Mouse (Mus musculus) midbrain, postnatal 0 days (tissue): ENCODE measurements around the gene Nphp4. TPM values are rescaled to one million over a fixed set of nuclear protein-coding genes. Genes with fewer than 3 reads are reported as not detected.
A peak's percentile ranks its signal among the peaks of the same experiment; 100 is the strongest.

Experiments used
- ATAC-seq: fragments of 200-750 bp; cut with Nextera tagmentation; 2 replicates; pipeline ENCODE4 v1.8.0; 2017; ENCODE audit warnings: moderate number of reproducible peaks, mild to moderate bottlenecking, moderate TSS enrichment, moderate library complexity; ENCODE audit not compliant: low FRiP score
- DNase-seq: peaks from one replicate; pipeline ENCODE4 v3.0.0-alpha.2; 2015; ENCODE audit warnings: low spot score
- H3K27ac ChIP-seq: fragments of 300-500 bp; sonication (generic); 2 replicates; pipeline ENCODE4 v1.5.1; 2014; ENCODE audit warnings: low read depth, mild to moderate bottlenecking, low read length, mixed read lengths
- H3K27me3 ChIP-seq: fragments of 300-500 bp; sonication (generic); 2 replicates; pipeline ENCODE4 v1.6.1; 2014; ENCODE audit warnings: low read length, control low read depth, mixed read lengths; ENCODE audit not compliant: insufficient read depth
- H3K36me3 ChIP-seq: fragments of 300-500 bp; sonication (generic); 2 replicates; pipeline ENCODE4 v1.6.1; 2014; ENCODE audit warnings: low read length, control low read depth, mixed read lengths; ENCODE audit not compliant: insufficient read depth
- H3K4me1 ChIP-seq: fragments of 300-500 bp; sonication (generic); 2 replicates; pipeline ENCODE4 v1.6.1; 2014; ENCODE audit warnings: mild to moderate bottlenecking, control low read depth, antibody characterized with exemption, low read length, mixed read lengths; ENCODE audit not compliant: insufficient read depth
- H3K4me2 ChIP-seq: fragments of 300-500 bp; sonication (generic); 2 replicates; pipeline ENCODE4 v1.6.1; 2014; ENCODE audit warnings: low read depth, mild to moderate bottlenecking, low read length, mixed read lengths; ENCODE audit not compliant: poor library complexity, severe bottlenecking
- H3K4me3 ChIP-seq: fragments of 300-500 bp; sonication (generic); 2 replicates; pipeline ENCODE4 v1.5.1; 2014; ENCODE audit warnings: low read depth, mild to moderate bottlenecking, low read length, moderate library complexity
- H3K9ac ChIP-seq: fragments of 300-500 bp; sonication (generic); replicated peaks from 2 replicates; pipeline ENCODE4 v1.6.1; 2014; ENCODE audit warnings: mild to moderate bottlenecking, low read length, moderate library complexity, mixed read lengths; ENCODE audit not compliant: poor library complexity, severe bottlenecking
- H3K9me3 ChIP-seq: fragments of 300-500 bp; sonication (generic); 2 replicates; pipeline ENCODE4 v1.6.1; 2016; ENCODE audit warnings: low read length, control low read depth
- CTCF ChIP-seq: IDR thresholded peaks from 2 replicates; pipeline ENCODE4 v1.5.1; 2016; ENCODE audit warnings: antibody characterized with exemption, mild to moderate bottlenecking
- WGBS: fragments of 180-500 bp; shearing (Covaris S2); extraction: QIAGEN DNeasy Blood & Tissue Kit; methylation state at CpG from one replicate; pipeline ENCODE4 v1.1.7; 2014; 5-methylcytosine and 5-hydroxymethylcytosine counted together
- polyA plus RNA-seq: library from polyadenylated mRNA; unstranded; fragments of >200 nt; fragmentation: Nextera tagmentation; extraction: Ambion mirVana; gene quantifications from 2 replicates; pipeline ENCODE4 v1.2.1, GENCODE M21; 2015
- total RNA-seq: library from RNA; depleted of rRNA; stranded (reverse); fragments of >200 nt; gene quantifications from 2 replicates; pipeline ENCODE4 v1.2.3, GENCODE M21; 2014

The Nphp4 gene
- total and polyA plus RNA-seq, 2 experiments from 2014 or later = 4.8 to 12.1 TPM

DNA sequence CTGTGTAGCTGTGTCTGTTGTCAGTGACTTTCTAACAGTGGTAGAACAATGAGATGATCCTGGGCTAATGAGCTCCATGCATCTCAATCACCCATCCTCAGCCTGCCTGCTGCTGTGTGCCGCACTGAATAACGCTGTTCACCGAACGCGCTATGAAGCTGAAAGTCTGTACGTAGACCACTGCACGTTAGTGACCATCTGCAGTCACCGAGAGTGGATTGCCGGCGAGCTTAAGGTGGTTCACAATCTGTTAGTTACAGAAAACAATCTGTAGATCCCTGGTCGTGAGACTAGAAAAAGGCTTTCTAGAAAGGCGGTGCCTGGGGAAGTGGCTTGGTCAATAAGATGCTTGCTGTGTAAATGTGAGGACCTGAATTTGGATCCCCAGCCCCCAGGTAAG is 22.4 kb upstream of the Nphp4 start:
- ATAC-seq = no peak
- H3K4me2 ChIP-seq = no peak overlapping the region
- TF ChIP-seq CTCF = no peak
- no peak overlapping the region for H3K27ac ChIP-seq
- H3K4me3 ChIP-seq = no peak overlapping the region
- H3K27me3 ChIP-seq = no peaks in the 10 kb centered on the region
- H3K36me3 ChIP-seq = no peaks in the 10 kb centered on the region
- 76% methylated on average over 12 of the region's 12 CpGs for WGBS
- H3K9ac ChIP-seq = no peak overlapping the region; the same call in 1 of the 2 replicates
- no peaks in the 10 kb centered on the region for H3K4me1 ChIP-seq
- no peak for DNase-seq
- no peaks in the 10 kb centered on the region for H3K9me3 ChIP-seq

DNA sequence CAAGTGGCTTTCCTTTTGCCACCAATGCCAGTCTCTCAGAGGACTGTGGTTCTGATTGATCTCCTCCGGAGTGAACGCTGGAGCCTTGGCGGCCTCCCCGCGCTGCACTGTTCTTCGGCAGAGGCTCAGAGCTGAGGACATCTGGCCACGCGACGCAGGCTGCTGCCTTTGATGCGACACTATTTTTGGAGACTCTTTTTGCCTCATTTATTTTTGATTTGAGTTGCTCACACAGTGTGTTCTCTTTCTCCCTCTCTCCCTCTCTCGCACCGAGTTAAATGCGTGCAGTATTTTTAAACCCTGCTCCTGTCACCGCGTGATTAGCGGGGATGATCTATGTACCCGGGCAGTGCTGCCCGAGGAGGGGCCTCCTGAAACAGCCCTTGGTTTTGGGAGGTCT is 19.9 kb upstream of the Nphp4 start:
- Histone ChIP-seq H3K4me1 (no peaks in the 10 kb centered on the region), H3K36me3 (no peaks in the 10 kb centered on the region), H3K4me3 (no peak overlapping the region), H3K9ac (no peak overlapping the region), H3K27me3 (no peaks in the 10 kb centered on the region), H3K9me3 (no peaks in the 10 kb centered on the region), H3K27ac (peak overlapping the region; percentile 51), H3K4me2 (no peak overlapping the region)
- WGBS = 59% methylated on average over 18 of the region's 18 CpGs
- no peak for TF ChIP-seq CTCF
- no peak for ATAC-seq
- no peak for DNase-seq

DNA sequence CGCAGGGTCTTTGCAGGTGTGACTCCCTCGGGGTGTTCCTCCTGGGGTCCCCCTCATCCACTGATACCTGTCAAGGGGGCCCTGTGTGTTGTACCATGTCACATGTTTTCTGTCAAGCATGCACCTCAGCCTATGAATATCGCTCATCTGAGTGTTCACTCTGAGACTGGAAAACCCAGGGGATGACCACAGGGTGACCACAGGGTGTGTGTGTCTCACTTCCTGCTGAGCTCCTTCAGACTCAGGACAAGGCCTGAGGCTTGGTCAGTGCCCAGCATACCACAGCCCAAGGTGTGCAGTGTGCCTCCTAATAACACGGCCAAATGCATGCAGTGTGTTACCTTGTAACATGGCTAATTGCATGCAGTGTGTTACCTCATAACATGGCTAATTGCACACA is 18.8 kb upstream of the Nphp4 start:
- Histone ChIP-seq H3K36me3 (no peaks in the 10 kb centered on the region), H3K27me3 (no peaks in the 10 kb centered on the region), H3K4me3 (no peak overlapping the region), H3K4me2 (no peak overlapping the region), H3K9me3 (no peaks in the 10 kb centered on the region), H3K4me1 (no peaks in the 10 kb centered on the region), H3K27ac (no peak overlapping the region), H3K9ac (no peak overlapping the region)
- TF ChIP-seq CTCF = no peak
- 94% methylated on average over 4 of the region's 4 CpGs for WGBS
- ATAC-seq (no peak), DNase-seq (no peak)

DNA sequence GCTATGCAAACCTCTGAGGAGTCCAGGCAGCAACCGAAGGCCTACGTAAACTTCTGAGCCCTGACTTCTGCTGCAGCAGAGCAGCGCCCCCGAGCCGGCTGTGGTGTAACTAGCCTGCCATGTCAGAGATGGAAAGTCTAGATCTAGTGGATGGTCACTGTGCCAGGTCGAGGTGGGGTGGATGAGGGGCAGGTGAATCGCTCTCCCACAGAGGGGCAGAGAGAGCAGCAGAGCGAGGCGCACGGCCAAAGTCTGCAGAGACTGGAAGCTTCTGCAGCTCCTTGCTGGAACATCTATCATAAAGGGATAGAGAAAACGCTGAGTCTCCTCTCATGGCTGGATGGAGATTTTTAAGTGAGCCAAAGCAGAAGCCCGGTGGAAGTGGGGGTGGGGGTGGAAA is 14.0 kb upstream of the Nphp4 start:
- WGBS = 87% methylated on average over 12 of the region's 12 CpGs
- no peaks in the 10 kb centered on the region for H3K27me3 ChIP-seq
- H3K9ac ChIP-seq = no peak overlapping the region
- no peak for ATAC-seq
- no peak for TF ChIP-seq CTCF
- H3K4me2 ChIP-seq = no peak overlapping the region
- DNase-seq = no peak
- no peaks in the 10 kb centered on the region for H3K36me3 ChIP-seq
- H3K4me1 ChIP-seq = no peaks in the 10 kb centered on the region
- H3K27ac ChIP-seq = no peak overlapping the region
- H3K4me3 ChIP-seq = no peak overlapping the region
- no peaks in the 10 kb centered on the region for H3K9me3 ChIP-seq

DNA sequence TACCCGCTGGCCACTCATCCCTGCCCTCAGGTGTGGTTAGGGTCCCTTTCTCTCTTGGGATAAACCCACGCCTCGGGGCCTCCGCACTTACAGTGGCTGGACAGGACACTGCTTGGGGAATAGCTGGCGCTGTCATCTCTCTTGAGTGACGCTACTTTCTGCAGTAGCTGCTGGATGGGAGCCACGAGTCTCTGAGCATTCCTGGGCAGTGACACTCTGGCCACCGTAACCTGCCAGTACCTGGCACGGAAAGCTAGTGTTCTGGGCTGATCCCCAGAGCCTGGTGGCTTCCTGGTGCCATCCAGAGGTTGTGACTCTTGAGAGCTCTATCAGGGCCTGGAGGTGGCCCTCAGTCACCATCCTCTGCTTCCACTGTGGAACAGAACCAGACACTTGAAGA is 13.4 kb upstream of the Nphp4 start:
- Histone ChIP-seq H3K4me3 (no peak overlapping the region), H3K4me1 (no peaks in the 10 kb centered on the region), H3K27me3 (no peaks in the 10 kb centered on the region), H3K36me3 (no peaks in the 10 kb centered on the region), H3K27ac (no peak overlapping the region), H3K4me2 (no peak overlapping the region), H3K9ac (no peak overlapping the region), H3K9me3 (no peaks in the 10 kb centered on the region)
- whole genome bisulfite sequencing = 88% methylated on average over 9 of the region's 9 CpGs
- no peak for DNase-seq
- no peak for ATAC-seq
- TF ChIP-seq CTCF = no peak

DNA sequence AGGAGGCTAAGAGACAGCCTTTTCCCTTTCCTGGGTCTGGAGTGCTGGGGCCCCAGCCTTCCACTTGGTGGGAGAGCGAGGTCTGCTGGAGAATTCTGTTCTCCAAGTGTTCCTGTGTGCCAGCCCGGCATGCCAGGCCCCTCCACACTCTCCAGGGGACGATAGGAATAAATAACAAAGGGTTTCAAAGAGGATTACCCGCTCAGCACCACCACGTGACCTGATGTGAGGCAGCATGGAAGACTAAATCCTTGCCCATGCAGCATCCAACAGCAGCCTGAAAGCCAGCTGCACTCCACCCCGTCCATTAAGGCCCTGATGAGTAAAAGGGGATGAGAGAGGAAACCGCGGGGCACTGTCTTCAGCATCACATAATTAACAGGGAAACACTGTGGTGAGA is 11.4 kb upstream of the Nphp4 start:
- no peak for TF ChIP-seq CTCF
- no peaks in the 10 kb centered on the region for H3K9me3 ChIP-seq
- WGBS = 10% methylated on average over 8 of the region's 8 CpGs
- no peaks in the 10 kb centered on the region for H3K36me3 ChIP-seq
- DNase-seq = peak; percentile 53
- H3K9ac ChIP-seq = no peak overlapping the region
- no peak overlapping the region for H3K4me2 ChIP-seq
- 0 out of 2 replicates have a peak overlapping the region, but pooled peaks have one; percentile 8 for H3K27ac ChIP-seq
- H3K4me3 ChIP-seq = no peak overlapping the region
- ATAC-seq = peak; percentile 65
- no peaks in the 10 kb centered on the region for H3K4me1 ChIP-seq
- H3K27me3 ChIP-seq = no peaks in the 10 kb centered on the region
